Mouse (Mus musculus) heart, adult 2 months (tissue): ENCODE data around the gene Tnfsfm13. TPM values are rescaled to one million over a fixed set of nuclear protein-coding genes. Genes with fewer than 3 reads are reported as not detected.
"Not testable (repeated sequence)": the region's sequence is repeated elsewhere in the genome, so short reads cannot be mapped to it uniquely, and the experiment has no call there.

Experiments used
- DNase-seq, 2 experiments: peaks; one replicate each; pipeline ENCODE4 v3.0.0; 2021
- H3K27ac ChIP-seq: fragments of 200-600 bp; 2 replicates; pipeline ENCODE4 v1.8.1; 2022
- H3K27me3 ChIP-seq: fragments of 200-500 bp; 2 replicates; pipeline ENCODE4 v1.6.1; 2012; ENCODE audit warnings: mild to moderate bottlenecking, low read length, inconsistent platforms, mixed read lengths; ENCODE audit not compliant: control insufficient read depth, insufficient read depth
- H3K36me3 ChIP-seq: fragments of 200-500 bp; 2 replicates; pipeline ENCODE4 v1.6.1; 2012; ENCODE audit warnings: low read length, inconsistent platforms; ENCODE audit not compliant: control insufficient read depth, insufficient read depth
- H3K4me1 ChIP-seq: fragments of 200-500 bp; 2 replicates; pipeline ENCODE4 v1.6.1; 2011; ENCODE audit warnings: low read length; ENCODE audit not compliant: control insufficient read depth, insufficient read depth
- H3K4me3 ChIP-seq: fragments of 200-600 bp; 2 replicates; pipeline ENCODE4 v1.8.1; 2022
- H3K79me2 ChIP-seq: fragments of 200-500 bp; replicated peaks from 2 replicates; pipeline ENCODE4 v1.6.1; 2012; ENCODE audit warnings: mild to moderate bottlenecking, inconsistent platforms, low read length, moderate library complexity, mixed read lengths; ENCODE audit not compliant: control insufficient read depth, insufficient read depth
- H3K9ac ChIP-seq: fragments of 200-500 bp; 2 replicates; pipeline ENCODE4 v1.6.1; 2012; ENCODE audit warnings: low read depth, mild to moderate bottlenecking, control low read depth, inconsistent platforms, low read length, mixed read lengths
- CTCF ChIP-seq: fragments of 200-600 bp; IDR thresholded peaks from 2 replicates; pipeline ENCODE4 v1.8.1; 2022; ENCODE audit warnings: antibody characterized with exemption, mild to moderate bottlenecking, moderate library complexity
- EP300 ChIP-seq: fragments of 200-500 bp; IDR thresholded peaks from 2 replicates; pipeline ENCODE4 v1.6.1; 2011; ENCODE audit warnings: low read depth, low read length, control low read depth; ENCODE audit not compliant: insufficient read depth
- POLR2A ChIP-seq: fragments of 200-500 bp; IDR thresholded peaks from 2 replicates; pipeline ENCODE4 v1.6.1; 2011; ENCODE audit warnings: mild to moderate bottlenecking, low read depth, low read length, control low read depth; ENCODE audit not compliant: insufficient read depth
- WGBS: fragments of 180-500 bp; shearing (Covaris S2); methylation state at CpG from one replicate; pipeline ENCODE4 v1.1.7; 2018; 5-methylcytosine and 5-hydroxymethylcytosine counted together
- intact Hi-C: fragments of 180-260 bp; cut with DNase I; formaldehyde crosslinking; loops from one replicate; pipeline ENCODE4 v1.15.1; 2025
- polyA plus RNA-seq: library from polyadenylated mRNA; depleted of rRNA; stranded (reverse); fragments of >200 nt; gene quantifications from 2 replicates; pipeline ENCODE4 v1.2.3, GENCODE M21; 2012
- total RNA-seq, 2 experiments: library from RNA; stranded (reverse); gene quantifications; 2 replicates each; pipeline ENCODE4 v1.2.3; 2021

The Tnfsfm13 gene
- total and polyA plus RNA-seq, 3 experiments, result 2.8 to 3.7 (median 3.2) TPM

DNA sequence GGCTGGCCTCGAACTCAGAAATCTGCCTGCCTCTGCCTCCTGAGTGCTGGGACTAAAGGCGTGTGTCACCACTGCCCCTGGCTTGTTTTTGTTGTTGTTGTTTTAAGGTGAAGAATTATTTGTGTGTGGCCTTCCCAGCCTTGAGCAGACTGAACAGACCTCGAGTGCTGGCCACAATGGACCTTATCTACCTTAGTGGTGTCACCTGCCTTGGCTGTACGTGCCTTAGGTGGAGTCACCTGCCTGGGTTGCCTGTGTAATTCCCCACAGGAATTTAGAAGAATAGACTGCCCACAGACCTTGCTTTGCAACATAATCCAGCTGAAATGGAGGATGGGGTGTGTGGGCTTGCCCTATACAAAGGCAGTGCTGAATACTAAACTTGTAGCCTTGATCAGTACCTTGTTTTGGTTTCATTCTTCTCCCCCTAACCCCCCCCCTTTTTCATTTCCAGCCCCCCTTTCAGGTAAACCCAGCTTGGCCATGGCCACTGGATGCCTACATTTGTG, 12.0 kb upstream of the Tnfsfm13 start:
- Histone ChIP-seq H3K9ac (no peak overlapping the region), H3K4me1 (peaks cover 4% of the 10 kb centered on the region; the same call in 1 of the 2 replicates), H3K36me3 (no peaks in the 10 kb centered on the region), H3K4me3 (no peak overlapping the region), H3K27ac (no peak overlapping the region), H3K79me2 (no peaks in the 10 kb centered on the region), H3K27me3 (no peaks in the 10 kb centered on the region)
- TF ChIP-seq CTCF, result no peak
- no peak for TF ChIP-seq POLR2A
- TF ChIP-seq EP300, result no peak
- 88% methylated on average over 4 of the region's 4 CpGs for WGBS
- no peak for DNase-seq
- intact Hi-C loops, result no loop called here

DNA sequence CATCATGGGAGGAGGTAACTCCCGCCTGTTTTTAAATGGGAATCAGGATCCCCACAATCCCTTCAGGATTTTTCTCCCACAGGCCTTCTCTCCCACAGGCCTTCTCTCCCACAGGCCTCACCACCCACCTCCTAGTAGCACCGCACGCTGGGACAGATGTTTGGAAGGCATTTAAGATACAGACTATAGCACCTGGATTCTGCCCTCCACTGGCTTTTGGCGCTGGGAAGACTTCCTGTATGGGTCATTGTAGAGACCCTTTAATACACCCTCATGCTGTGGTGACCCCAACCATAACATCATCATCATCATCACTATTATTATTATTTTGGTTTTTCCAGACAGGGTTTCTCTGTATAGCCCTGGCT, 11.6 kb upstream of the Tnfsfm13 start:
- Histone ChIP-seq H3K79me2 (no peaks in the 10 kb centered on the region), H3K9ac (no peak overlapping the region), H3K27ac (peak overlapping the region; percentile 47), H3K4me1 (peaks cover 4% of the 10 kb centered on the region; the same call in 1 of the 2 replicates), H3K27me3 (no peaks in the 10 kb centered on the region), H3K36me3 (no peaks in the 10 kb centered on the region), H3K4me3 (no peak overlapping the region)
- DNase-seq, result no peak
- intact Hi-C loops, result no loop called here
- TF ChIP-seq POLR2A (no peak), EP300 (no peak), CTCF (no peak)
- WGBS, result 87% methylated on average over 4 of the region's 4 CpGs

GRCm38 (mm10) chr11:69706775-69707479, 11.0 kb upstream of the Tnfsfm13 start:
- H3K4me3 ChIP-seq, result no peak overlapping the region
- 42% methylated on average over 6 of the region's 6 CpGs for WGBS
- peak overlapping the region; percentile 57 for H3K27ac ChIP-seq
- peak; percentile 80 to 87 for DNase-seq
- no peaks in the 10 kb centered on the region for H3K27me3 ChIP-seq
- TF ChIP-seq EP300 (peak; percentile 92), CTCF (no peak)
- H3K4me1 ChIP-seq, result peaks cover 4% of the 10 kb centered on the region; the same call in 1 of the 2 replicates
- no peaks in the 10 kb centered on the region for H3K36me3 ChIP-seq
- H3K79me2 ChIP-seq, result no peaks in the 10 kb centered on the region
- no peak overlapping the region for H3K9ac ChIP-seq
- intact Hi-C loops, result no loop called here

DNA sequence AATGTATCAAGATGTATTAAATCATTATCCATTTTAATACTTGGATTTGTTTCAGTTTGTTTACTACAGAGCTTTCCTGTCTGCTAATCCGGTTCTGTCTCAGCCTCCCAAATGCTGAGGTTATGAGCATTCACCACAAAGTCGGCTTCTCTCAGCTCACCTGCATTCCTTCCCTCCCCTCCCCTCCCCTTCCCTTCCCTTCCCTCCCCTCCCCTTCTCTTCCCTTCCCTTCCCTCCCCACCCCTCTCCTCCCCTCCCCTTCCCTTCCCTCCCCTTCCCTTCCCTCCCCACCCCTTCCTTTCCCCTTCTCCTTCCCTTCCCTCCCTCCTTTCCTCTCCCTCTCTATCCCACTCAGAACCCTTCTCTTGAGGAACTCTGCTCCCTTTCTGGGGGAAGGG, 8.7 kb upstream of the Tnfsfm13 start:
- Histone ChIP-seq H3K9ac (no peak overlapping the region), H3K27me3 (no peaks in the 10 kb centered on the region), H3K27ac (no peak overlapping the region), H3K36me3 (no peaks in the 10 kb centered on the region), H3K79me2 (no peaks in the 10 kb centered on the region), H3K4me3 (no peak overlapping the region), H3K4me1 (peaks cover 4% of the 10 kb centered on the region; the same call in 1 of the 2 replicates)
- WGBS, result 27% methylated on average over 2 of the region's 2 CpGs
- TF ChIP-seq POLR2A (no peak), EP300 (no peak), CTCF (no peak)
- no peak for DNase-seq
- intact Hi-C loops, result no loop called here

DNA sequence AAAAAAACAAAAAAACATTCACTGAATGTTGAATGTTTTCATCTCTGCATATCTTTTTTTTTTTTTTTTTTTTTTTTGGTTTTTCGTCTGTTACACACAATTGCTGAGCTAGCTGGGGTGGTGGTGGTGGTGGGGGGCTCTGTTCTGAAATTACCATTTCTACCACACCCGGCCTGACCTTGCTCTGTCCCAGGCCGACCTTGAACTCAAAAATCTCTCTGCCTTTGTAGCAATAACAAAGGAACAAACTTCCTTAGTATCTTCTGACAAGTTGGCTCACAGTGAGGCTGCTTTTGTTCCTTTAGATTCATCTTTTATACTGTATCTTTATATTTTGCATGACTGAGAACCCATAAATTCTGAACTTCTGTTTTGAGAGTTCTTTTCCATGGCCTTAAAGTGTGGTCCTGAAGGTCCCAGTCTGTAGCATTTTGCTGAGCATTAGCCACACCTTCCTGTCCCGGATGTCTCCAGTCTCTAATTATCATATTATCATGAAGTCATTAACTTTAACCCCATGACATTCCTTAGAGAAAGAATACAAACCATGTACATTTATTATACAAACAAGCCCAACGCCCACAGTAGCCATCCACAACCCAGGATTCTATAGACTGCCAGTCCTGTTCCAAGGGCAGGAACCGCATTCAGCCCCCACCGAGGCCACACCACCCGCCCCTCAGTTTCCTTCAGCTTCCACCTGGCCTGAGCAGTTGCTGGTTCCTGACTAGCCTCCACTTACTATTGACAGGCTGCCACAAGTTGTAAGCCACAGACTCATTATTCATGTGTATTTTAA, 8.1 kb upstream of the Tnfsfm13 start:
- 61% methylated on average over 8 of the region's 8 CpGs for WGBS
- Histone ChIP-seq H3K36me3 (no peaks in the 10 kb centered on the region), H3K4me3 (no peak overlapping the region), H3K27ac (no peak overlapping the region), H3K27me3 (no peaks in the 10 kb centered on the region), H3K4me1 (peaks cover 4% of the 10 kb centered on the region; the same call in 1 of the 2 replicates), H3K9ac (no peak overlapping the region), H3K79me2 (no peaks in the 10 kb centered on the region)
- intact Hi-C loops, result no loop called here
- DNase-seq, result no peak
- TF ChIP-seq EP300 (no peak), POLR2A (no peak), CTCF (no peak)

- H3K27ac ChIP-seq, H3K9ac ChIP-seq, intact Hi-C loops, H3K4me3 ChIP-seq, H3K36me3 ChIP-seq, H3K79me2 ChIP-seq, H3K27me3 ChIP-seq, H3K4me1 ChIP-seq, DNase-seq: not testable (repeated sequence)
- WGBS, result 89% methylated on average over 3 of the region's 3 CpGs
These were observed 7.5 kb upstream of the Tnfsfm13 start for GRCm38 (mm10) chr11:69703381-69703780.

- DNase-seq, H3K36me3 ChIP-seq, H3K4me3 ChIP-seq, H3K4me1 ChIP-seq, H3K9ac ChIP-seq, H3K27ac ChIP-seq, H3K79me2 ChIP-seq, intact Hi-C loops, H3K27me3 ChIP-seq: not testable (repeated sequence)
- 95% methylated on average over 10 of the region's 10 CpGs for WGBS
These were observed 7.0 kb upstream of the Tnfsfm13 start for GRCm38 (mm10) chr11:69702886-69703285.
